Mouse (Mus musculus): Measurements from ENCODE around the gene Cerk.
A peak's percentile ranks its signal among the peaks of the same experiment; 100 is the strongest.

The Cerk gene

GRCm38 (mm10) chr15:86159093-86159492 is 26.8 kb downstream of the Cerk start:
- DNase-seq, result no peak

GRCm38 (mm10) chr15:86156492-86156891 is 29.4 kb downstream of the Cerk start:
- DNase-seq, result no peak

- DNase-seq, result no peak
Observed at GRCm38 (mm10) chr15:86153481-86153960, 32.4 kb downstream of the Cerk start.

GRCm38 (mm10) chr15:86150593-86150992 is 35.3 kb downstream of the Cerk start:
- DNase-seq, result no peak

- no peak for DNase-seq
Observed at GRCm38 (mm10) chr15:86146922-86147321, 39.0 kb downstream of the Cerk start.

GRCm38 (mm10) chr15:86145046-86145445 is 40.9 kb downstream of the Cerk start:
- no peak for DNase-seq

- DNase-seq, result peak in 1 of 2 experiments; percentile 35
Observed at GRCm38 (mm10) chr15:86144577-86144976, 41.4 kb downstream of the Cerk start.

- DNase-seq, result peak; percentile 68 to 77
Observed at GRCm38 (mm10) chr15:86140323-86140722, 45.6 kb downstream of the Cerk start.

- peak; percentile 41 to 48 for DNase-seq
Observed at GRCm38 (mm10) chr15:86137638-86138037, 48.3 kb downstream of the Cerk start.

GRCm38 (mm10) chr15:86134941-86135783 is 50.8 kb downstream of the Cerk start:
- DNase-seq, result peak; percentile 84 to 90

GRCm38 (mm10) chr15:86130657-86131056 is 55.3 kb downstream of the Cerk start:
- no peak for DNase-seq

GRCm38 (mm10) chr15:86129036-86129435 is 56.9 kb downstream of the Cerk start:
- no peak for DNase-seq

- DNase-seq, result peak; percentile 78 to 87
Observed at GRCm38 (mm10) chr15:86124359-86124758, 61.6 kb downstream of the Cerk start.

- no peak for DNase-seq
Observed at GRCm38 (mm10) chr15:86123409-86123808, 62.5 kb downstream of the Cerk start.

GRCm38 (mm10) chr15:86122261-86122949 is 63.5 kb downstream of the Cerk start:
- peak; percentile 81 to 83 for DNase-seq

- DNase-seq, result no peak
Observed at GRCm38 (mm10) chr15:86119186-86119585, 66.8 kb downstream of the Cerk start.

GRCm38 (mm10) chr15:86117115-86118100 is 68.5 kb downstream of the Cerk start:
- DNase-seq, result peak; percentile 68 to 71

GRCm38 (mm10) chr15:86116421-86116820 is 69.5 kb downstream of the Cerk start:
- no peak for DNase-seq

- no peak for DNase-seq
Observed at GRCm38 (mm10) chr15:86113342-86113710, 72.6 kb downstream of the Cerk start.

- peak; percentile 63 to 72 for DNase-seq
Observed at GRCm38 (mm10) chr15:86112707-86113341, 73.1 kb downstream of the Cerk start.

- DNase-seq, result peak; percentile 73 to 83
Observed at GRCm38 (mm10) chr15:86110361-86111103, 75.4 kb downstream of the Cerk start.
